Mouse (Mus musculus): Measurements from ENCODE around the gene Nps. TPM values are rescaled to one million over a fixed set of nuclear protein-coding genes. Genes with fewer than 3 reads are reported as not detected.

Nps gene
- total and polyA plus RNA-seq, 3 experiments = not detected

- no peak overlapping the region for H3K27ac ChIP-seq (ENCODE audit: control insufficient read depth, low read depth, low read length)
- no peak for TF ChIP-seq TAL1 (IDR thresholded peaks at IDR 0.05; ENCODE audit: low read length)
- TF ChIP-seq KAT2A (conservative IDR thresholded peaks at IDR 0.05; ENCODE audit: low read depth, low read length) = no peak
- TF ChIP-seq RAD21 (IDR thresholded peaks at IDR 0.05; ENCODE audit: low read depth, low read length) = no peak
- TF ChIP-seq POLR2AphosphoS2 (IDR thresholded peaks at IDR 0.05; ENCODE audit: low read length) = no peak
- no peak for TF ChIP-seq BHLHE40 (IDR thresholded peaks at IDR 0.05; ENCODE audit: borderline replicate concordance, low read depth, low read length)
- TF ChIP-seq RCOR1 (IDR thresholded peaks at IDR 0.05; ENCODE audit: low read depth, low read length) = no peak
Measured at GRCm38 (mm10) chr7:135237152-135237551, 21.4 kb upstream of the Nps start.

GRCm38 (mm10) chr7:135239441-135239840 lies 19.1 kb upstream of the Nps start:
- Histone ChIP-seq H3K36me3 (ENCODE audit: control insufficient read depth in 1 of 2, insufficient read depth in 2 of 2, low read length in 2 of 2) (no peaks in the 10 kb centered on the region), H3K27me3 (ENCODE audit: control insufficient read depth in 1 of 2, insufficient read depth in 2 of 2, low read length in 2 of 2) (no peaks in the 10 kb centered on the region), H3K4me1 (ENCODE audit: control insufficient read depth in 1 of 2, insufficient read depth in 2 of 2, low read length in 2 of 2) (no peaks in the 10 kb centered on the region), H3K9me3 (replicated peaks; ENCODE audit: insufficient read depth, low read length) (no peaks in the 10 kb centered on the region), H3K9ac (ENCODE audit: control insufficient read depth, low read depth, low read length, poor library complexity, severe bottlenecking) (no peak overlapping the region), H3K79me2 (ENCODE audit: control insufficient read depth, insufficient read depth, low read length, poor library complexity) (no peaks in the 10 kb centered on the region), H3K27ac (ENCODE audit: control insufficient read depth, low read depth, low read length) (no peak overlapping the region), H3K4me3 (ENCODE audit: control insufficient read depth in 1 of 2, insufficient read depth in 1 of 2, low read depth in 2 of 2, low read length in 2 of 2) (no peak overlapping the region)
- DNase-seq (ENCODE audit: low read depth, low spot score) = no peak
- TF ChIP-seq USF1 (IDR thresholded peaks at IDR 0.05; ENCODE audit: low read depth, low read length) = no peak
- TF ChIP-seq TAL1 (IDR thresholded peaks at IDR 0.05; ENCODE audit: low read length) = no peak
- TF ChIP-seq MYB (IDR thresholded peaks at IDR 0.05; ENCODE audit: low read depth, low read length) = no peak
- TF ChIP-seq HCFC1 (IDR thresholded peaks at IDR 0.05; ENCODE audit: low read depth, low read length) = no peak
- TF ChIP-seq BHLHE40 (IDR thresholded peaks at IDR 0.05; ENCODE audit: borderline replicate concordance, low read depth, low read length) = no peak
- no peak for TF ChIP-seq MAZ (IDR thresholded peaks at IDR 0.05; ENCODE audit: low read depth, low read length)
- no peak for TF ChIP-seq SIN3A (IDR thresholded peaks at IDR 0.05; ENCODE audit: low read length)
- no peak for TF ChIP-seq ZNF384 (IDR thresholded peaks at IDR 0.05; ENCODE audit: low read depth, low read length)
- no peak for TF ChIP-seq JUND (IDR thresholded peaks at IDR 0.05; ENCODE audit: low read depth, low read length)
- no peak for TF ChIP-seq RCOR1 (IDR thresholded peaks at IDR 0.05; ENCODE audit: low read depth, low read length)
- TF ChIP-seq GABPA (IDR thresholded peaks at IDR 0.05; ENCODE audit: low read depth, low read length) = no peak
- TF ChIP-seq ETS1 (IDR thresholded peaks at IDR 0.05; ENCODE audit: low read depth, low read length) = no peak
- TF ChIP-seq EP300 (IDR thresholded peaks at IDR 0.05; ENCODE audit: low read depth in 1 of 2, low read length in 2 of 2) = no peak
- TF ChIP-seq E2F4 (IDR thresholded peaks at IDR 0.05; ENCODE audit: borderline replicate concordance, low read depth, low read length) = no peak
- no peak for TF ChIP-seq MYC (IDR thresholded peaks at IDR 0.05; ENCODE audit: low read depth, low read length)
- no peak for TF ChIP-seq ZMIZ1 (IDR thresholded peaks at IDR 0.05; ENCODE audit: low read depth, low read length)
- no peak for TF ChIP-seq NELFE (IDR thresholded peaks at IDR 0.05; ENCODE audit: low read depth, low read length)

More at GRCm38 (mm10) chr7:135237152-135237551, 21.4 kb upstream of the Nps start:
- Histone ChIP-seq H3K9ac (ENCODE audit: control insufficient read depth, low read depth, low read length, poor library complexity, severe bottlenecking) (no peak overlapping the region), H3K79me2 (ENCODE audit: control insufficient read depth, insufficient read depth, low read length, poor library complexity) (no peaks in the 10 kb centered on the region), H3K9me3 (replicated peaks; ENCODE audit: insufficient read depth, low read length) (no peaks in the 10 kb centered on the region), H3K4me1 (ENCODE audit: control insufficient read depth in 1 of 2, insufficient read depth in 2 of 2, low read length in 2 of 2) (no peaks in the 10 kb centered on the region), H3K27me3 (ENCODE audit: control insufficient read depth in 1 of 2, insufficient read depth in 2 of 2, low read length in 2 of 2) (no peaks in the 10 kb centered on the region), H3K4me3 (ENCODE audit: control insufficient read depth in 1 of 2, insufficient read depth in 1 of 2, low read depth in 2 of 2, low read length in 2 of 2) (no peak overlapping the region), H3K36me3 (ENCODE audit: control insufficient read depth in 1 of 2, insufficient read depth in 2 of 2, low read length in 2 of 2) (no peaks in the 10 kb centered on the region)
- DNase-seq (ENCODE audit: low read depth, low spot score) = no peak
